Mouse (Mus musculus) intestine, postnatal 0 days (tissue): Measurements from ENCODE around the gene AI597479. TPM values are rescaled to one million over a fixed set of nuclear protein-coding genes. Genes with fewer than 3 reads are reported as not detected.
"Not testable (repeated sequence)": the region's sequence is repeated elsewhere in the genome, so short reads cannot be mapped to it uniquely, and the experiment has no call there.

Experiments used
- ATAC-seq: fragments of 200-750 bp; cut with Nextera tagmentation; 2 replicates; pipeline ENCODE4 v1.8.0; 2017; ENCODE audit warnings: mild to moderate bottlenecking, moderate TSS enrichment, moderate library complexity
- H3K27ac ChIP-seq: fragments of 300-500 bp; sonication (generic); 2 replicates; pipeline ENCODE4 v1.5.1; 2014; ENCODE audit warnings: mild to moderate bottlenecking, low read depth, low read length, moderate library complexity
- H3K27me3 ChIP-seq: fragments of 300-500 bp; sonication (generic); replicated peaks from 2 replicates; pipeline ENCODE4 v1.6.1; 2014; ENCODE audit warnings: low read length, mixed read lengths; ENCODE audit not compliant: control insufficient read depth, insufficient read depth
- H3K36me3 ChIP-seq: fragments of 300-500 bp; sonication (generic); 2 replicates; pipeline ENCODE4 v1.6.1; 2014; ENCODE audit warnings: mild to moderate bottlenecking, moderate library complexity; ENCODE audit not compliant: control insufficient read depth, insufficient read depth
- H3K4me1 ChIP-seq: fragments of 300-500 bp; sonication (generic); replicated peaks from 2 replicates; pipeline ENCODE4 v1.6.1; 2014; ENCODE audit warnings: antibody characterized with exemption, low read length, mixed read lengths; ENCODE audit not compliant: control insufficient read depth, insufficient read depth
- H3K4me2 ChIP-seq: fragments of 300-500 bp; sonication (generic); replicated peaks from 2 replicates; pipeline ENCODE4 v1.6.1; 2014; ENCODE audit warnings: low read depth, mild to moderate bottlenecking, moderate library complexity
- H3K4me3 ChIP-seq: fragments of 300-500 bp; sonication (generic); 2 replicates; pipeline ENCODE4 v1.5.1; 2014; ENCODE audit warnings: low read depth, low read length
- H3K9ac ChIP-seq: fragments of 300-500 bp; sonication (generic); 2 replicates; pipeline ENCODE4 v1.6.1; 2014; ENCODE audit warnings: mild to moderate bottlenecking, low read depth, low read length
- H3K9me3 ChIP-seq: fragments of 300-500 bp; sonication (generic); 2 replicates; pipeline ENCODE4 v1.6.1; 2016; ENCODE audit warnings: mixed run types; ENCODE audit not compliant: control insufficient read depth
- CTCF ChIP-seq: sonication (generic); IDR thresholded peaks from 2 replicates; pipeline ENCODE4 v1.5.1; 2016; ENCODE audit warnings: low read depth, mild to moderate bottlenecking, control low read depth, antibody characterized with exemption, moderate library complexity
- WGBS: fragments of 180-500 bp; shearing (Covaris S2); extraction: QIAGEN DNeasy Blood & Tissue Kit; methylation state at CpG from one replicate; pipeline ENCODE4 v1.1.7; 2014; 5-methylcytosine and 5-hydroxymethylcytosine counted together
- polyA plus RNA-seq: library from polyadenylated mRNA; unstranded; fragments of >200 nt; fragmentation: Nextera tagmentation; extraction: Ambion mirVana; gene quantifications from 2 replicates; pipeline ENCODE4 v1.2.1, GENCODE M21; 2015

AI597479 gene
- polyA plus RNA-seq, 1 experiment from 2014 or later, result 8.6 TPM

DNA sequence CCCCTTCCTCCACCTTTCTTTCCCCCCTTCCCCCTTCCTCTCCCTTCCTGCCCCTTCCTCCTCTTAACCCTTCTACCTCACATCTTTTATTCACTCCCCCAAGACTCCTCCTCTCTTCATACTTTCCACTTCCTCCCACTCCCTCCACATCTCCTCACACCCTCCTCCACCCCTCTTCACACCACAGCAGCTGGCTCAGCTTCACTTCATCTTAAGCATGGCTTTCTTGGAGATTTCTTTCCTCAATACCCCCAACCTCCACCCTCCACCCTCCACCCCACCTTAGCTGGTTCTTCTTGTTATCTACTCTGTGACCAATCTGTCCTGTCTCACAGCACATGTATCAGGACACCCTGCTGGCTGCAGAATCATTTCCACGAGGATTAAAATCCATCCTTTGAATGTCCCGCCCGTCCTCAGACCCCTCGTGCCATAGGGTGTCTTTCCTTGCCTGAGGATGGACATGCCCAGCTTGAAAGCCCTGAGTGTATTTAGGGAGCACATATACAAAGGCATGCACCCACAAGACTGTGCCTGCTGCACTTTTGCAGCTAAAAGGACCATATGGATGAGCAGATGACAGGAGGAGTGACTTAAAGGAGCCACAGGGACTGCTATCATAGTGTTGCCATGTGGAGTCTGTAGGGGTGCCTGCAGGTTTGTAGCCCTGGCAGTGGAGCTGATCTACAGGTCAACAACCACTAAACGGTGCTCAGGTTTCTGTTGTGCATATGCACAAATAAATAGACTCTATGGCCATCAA, 31.9 kb downstream of the AI597479 start:
- no peaks in the 10 kb centered on the region for H3K4me1 ChIP-seq
- no peak for TF ChIP-seq CTCF
- 81% methylated on average over 5 of the region's 5 CpGs for WGBS
- no peak for ATAC-seq
- H3K27me3 ChIP-seq, result no peaks in the 10 kb centered on the region
- H3K27ac ChIP-seq, result no peak overlapping the region
- peaks cover 45% of the 10 kb centered on the region for H3K36me3 ChIP-seq
- H3K9ac ChIP-seq, result no peak overlapping the region
- no peak overlapping the region for H3K4me3 ChIP-seq
- no peak overlapping the region for H3K4me2 ChIP-seq
- H3K9me3 ChIP-seq, result no peaks in the 10 kb centered on the region

DNA sequence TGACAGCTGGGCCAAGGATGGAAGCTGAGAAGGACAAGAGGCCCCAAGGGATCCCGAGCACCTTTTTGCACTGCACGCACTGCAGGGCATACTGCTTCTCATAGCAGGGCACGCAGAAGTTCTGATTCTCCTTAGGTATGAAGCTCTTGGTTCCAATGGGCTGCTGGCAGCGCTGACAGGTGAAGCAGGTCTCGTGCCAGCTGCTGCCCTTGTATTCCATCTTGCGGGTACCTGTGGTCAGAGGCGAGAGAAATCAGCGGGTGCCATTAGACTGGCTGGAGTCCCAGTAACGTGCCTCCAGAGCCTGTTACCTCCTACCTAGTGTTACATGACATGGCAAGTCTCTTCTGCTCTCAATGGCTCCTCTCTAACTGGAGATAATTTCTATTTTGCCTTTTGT, 33.1 kb downstream of the AI597479 start:
- no peak overlapping the region for H3K4me2 ChIP-seq
- no peaks in the 10 kb centered on the region for H3K9me3 ChIP-seq
- TF ChIP-seq CTCF, result no peak
- H3K36me3 ChIP-seq, result peaks cover 48% of the 10 kb centered on the region
- H3K4me1 ChIP-seq, result no peaks in the 10 kb centered on the region
- ATAC-seq, result no peak
- no peak overlapping the region for H3K27ac ChIP-seq
- no peak overlapping the region for H3K4me3 ChIP-seq
- H3K27me3 ChIP-seq, result no peaks in the 10 kb centered on the region
- 90% methylated on average over 9 of the region's 9 CpGs for WGBS
- H3K9ac ChIP-seq, result no peak overlapping the region

DNA sequence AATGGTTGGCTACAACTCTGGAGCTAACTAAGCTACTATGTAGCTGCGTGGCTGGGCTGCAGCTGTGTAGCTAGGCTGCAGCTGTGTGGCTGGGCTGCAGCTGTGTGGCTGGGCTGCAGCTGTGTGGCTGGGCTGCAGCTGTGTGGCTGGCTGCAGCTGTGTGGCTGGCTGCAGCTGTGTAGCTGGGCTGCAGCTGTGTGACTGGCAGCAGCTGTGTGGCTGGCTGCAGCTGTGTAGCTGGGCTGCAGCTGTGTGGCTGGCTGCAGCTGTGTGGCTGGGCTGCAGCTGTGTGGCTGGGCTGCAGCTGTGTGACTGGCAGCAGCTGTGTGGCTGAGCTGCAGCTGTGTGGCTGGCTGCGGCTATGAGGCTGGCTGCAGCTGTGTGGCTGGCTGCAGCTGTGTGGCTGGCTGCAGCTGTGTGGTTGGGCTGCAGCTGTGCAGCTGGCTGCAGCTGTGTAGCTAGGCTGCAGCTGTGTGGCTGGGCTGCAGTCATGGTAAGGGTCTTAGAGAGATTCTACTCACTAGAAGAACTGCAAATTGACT, 38.0 kb downstream of the AI597479 start:
- H3K27me3 ChIP-seq, H3K9me3 ChIP-seq, H3K27ac ChIP-seq, H3K9ac ChIP-seq, H3K4me2 ChIP-seq, ATAC-seq, H3K4me1 ChIP-seq, H3K4me3 ChIP-seq: not testable (repeated sequence)
- WGBS, result 85% methylated on average over 2 of the region's 2 CpGs
- peaks cover 50% of the 10 kb centered on the region for H3K36me3 ChIP-seq

GRCm38 (mm10) chr1:43137334-43137733, 38.8 kb downstream of the AI597479 start:
- WGBS, result 97% methylated on average over 5 of the region's 5 CpGs
- no peak for TF ChIP-seq CTCF
- ATAC-seq, result no peak
- Histone ChIP-seq H3K9me3 (no peaks in the 10 kb centered on the region), H3K27me3 (no peaks in the 10 kb centered on the region), H3K9ac (no peak overlapping the region), H3K36me3 (peaks cover 50% of the 10 kb centered on the region), H3K27ac (no peak overlapping the region), H3K4me1 (no peaks in the 10 kb centered on the region), H3K4me3 (no peak overlapping the region), H3K4me2 (no peak overlapping the region)

DNA sequence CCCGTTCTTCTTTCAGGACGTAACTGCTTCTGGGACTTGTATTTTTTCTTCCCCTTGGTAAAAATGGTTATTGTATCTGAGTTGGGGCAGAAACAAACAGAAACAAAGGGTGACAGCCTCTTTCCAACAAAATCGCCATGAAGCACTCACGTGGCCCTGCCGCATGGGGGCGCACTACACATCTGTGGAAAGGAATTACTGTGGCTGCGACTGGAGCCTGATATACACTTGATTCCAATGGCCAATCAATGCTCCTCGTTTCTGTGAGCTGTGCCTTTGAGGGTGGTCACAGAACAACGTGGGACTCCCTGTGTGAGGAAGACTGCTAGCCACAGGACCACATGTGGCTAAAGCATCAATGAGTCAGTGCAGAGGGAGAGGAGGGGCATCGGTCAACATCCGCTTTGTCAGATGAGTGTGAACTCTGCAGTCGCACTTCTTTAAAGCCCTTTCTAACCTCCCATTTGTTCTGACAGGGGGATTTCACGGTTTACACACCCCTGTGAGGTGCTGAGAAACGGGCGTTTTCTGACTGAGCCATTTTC, 39.8 kb downstream of the AI597479 start:
- Histone ChIP-seq H3K9me3 (no peaks in the 10 kb centered on the region), H3K27me3 (no peaks in the 10 kb centered on the region), H3K9ac (no peak overlapping the region), H3K27ac (no peak overlapping the region), H3K36me3 (peaks cover 50% of the 10 kb centered on the region), H3K4me1 (no peaks in the 10 kb centered on the region), H3K4me3 (no peak overlapping the region), H3K4me2 (no peak overlapping the region)
- ATAC-seq, result no peak
- WGBS, result 77% methylated on average over 15 of the region's 15 CpGs
- TF ChIP-seq CTCF, result peak; percentile 65

- Histone ChIP-seq H3K27me3 (no peaks in the 10 kb centered on the region), H3K4me1 (no peaks in the 10 kb centered on the region), H3K4me3 (no peak overlapping the region), H3K9ac (no peak overlapping the region), H3K27ac (no peak overlapping the region), H3K36me3 (peaks cover 56% of the 10 kb centered on the region), H3K9me3 (no peaks in the 10 kb centered on the region), H3K4me2 (no peak overlapping the region)
- ATAC-seq, result peak; percentile 52
- peak; percentile 99 for TF ChIP-seq CTCF
- 50% methylated on average over 8 of the region's 8 CpGs for WGBS
Measured at GRCm38 (mm10) chr1:43139587-43140266, 41.2 kb downstream of the AI597479 start.
